Mouse (Mus musculus): ENCODE data around the gene Sft2d1. TPM values are rescaled to one million over a fixed set of nuclear protein-coding genes. Genes with fewer than 3 reads are reported as not detected.

Gene Sft2d1
- 1 to 10 TPM; 6.0 to 7.0 TPM for total RNA-seq (2021)
- long read RNA-seq, experiment 1, transcript Sft2d1-209 (8 exons, 1,049 nt) = major isoform, 6 of 10 reads
- long read RNA-seq, experiment 1, partial matches to known transcripts = 1 of 10 reads
- long read RNA-seq, experiment 1, other reads (novel, unspliced or antisense) = 2 of 10 reads
- long read RNA-seq, experiment 2, transcript Sft2d1-209 (8 exons, 1,049 nt) = major isoform, 10 of 11 reads
- long read RNA-seq, experiment 2, partial matches to known transcripts = 0 of 11 reads
- long read RNA-seq, experiment 2, other reads (novel, unspliced or antisense) = 0 of 11 reads

DNA sequence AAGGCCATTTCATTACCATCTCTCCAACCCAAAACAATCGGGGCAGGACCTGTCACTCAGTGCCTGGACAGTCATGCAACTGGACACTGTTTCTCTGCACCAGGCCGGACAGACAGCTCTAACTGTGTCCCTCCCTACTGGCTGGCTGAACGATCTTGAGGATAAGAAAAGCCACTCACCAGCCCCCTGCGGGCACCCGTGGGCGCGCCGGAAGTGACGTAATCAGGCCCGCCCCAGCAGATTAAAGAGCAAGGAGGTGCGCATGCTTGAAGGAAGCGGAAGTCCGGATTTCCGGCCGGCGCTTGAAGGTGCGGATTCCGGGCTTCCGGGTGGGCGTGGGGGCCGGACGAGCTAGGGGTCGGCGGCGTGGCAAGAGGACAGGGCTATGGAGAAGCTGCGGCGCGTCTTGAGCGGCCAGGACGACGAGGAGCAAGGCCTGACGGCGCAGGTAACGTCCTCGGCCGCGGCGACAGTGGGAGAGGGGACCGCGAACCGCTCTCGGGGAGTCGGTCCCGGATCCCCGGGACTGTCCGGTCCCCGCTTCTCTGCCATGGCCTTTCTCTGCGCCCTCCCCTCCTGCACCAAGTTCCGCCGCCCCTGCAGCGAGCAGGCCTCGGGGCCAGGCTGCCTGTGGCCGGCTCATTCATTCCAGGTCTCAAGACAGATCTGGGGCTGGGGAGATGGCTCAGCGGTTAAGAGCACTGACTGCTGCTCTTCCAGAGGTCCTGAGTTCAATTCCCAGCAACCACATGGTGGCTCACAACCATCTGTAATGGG is at the start of gene Sft2d1:
Gene Sft2d1, plus strand, starts transcription at position 265 of the 777 bp plus-strand sequence.
- DNase-seq (ENCODE audit: low spot score) = peak; percentile 97

- DNase-seq (ENCODE audit: low spot score) = peak; percentile 66
These were observed 46.3 kb upstream of the Sft2d1 start for GRCm38 (mm10) chr17:8264638-8265037.

- DNase-seq (ENCODE audit: low spot score) = no peak
These were observed 38.7 kb upstream of the Sft2d1 start for GRCm38 (mm10) chr17:8272054-8272749.

GRCm38 (mm10) chr17:8272951-8273350 is 38.0 kb upstream of the Sft2d1 start:
- DNase-seq (ENCODE audit: low spot score) = no peak

DNA sequence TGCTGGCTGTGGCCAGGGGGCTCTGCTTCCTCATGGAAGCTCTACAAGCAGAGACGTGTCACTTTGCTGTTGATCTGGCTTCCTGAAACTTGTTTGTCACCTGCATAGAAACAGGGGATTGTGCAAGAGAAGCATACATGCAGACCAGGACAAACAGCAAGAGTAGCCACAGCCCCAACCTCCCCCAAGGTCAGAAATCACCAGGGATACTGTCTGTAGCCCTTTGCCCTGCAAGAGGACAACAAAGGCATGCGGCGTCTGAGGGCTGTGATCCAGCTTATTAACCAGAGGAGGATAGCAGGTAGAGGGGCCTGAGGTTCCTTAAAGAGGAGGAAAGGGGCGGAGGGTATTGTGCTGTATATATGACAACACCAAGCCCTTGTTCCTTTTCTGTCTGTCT is 34.8 kb upstream of the Sft2d1 start:
- DNase-seq (ENCODE audit: low spot score) = no peak

- DNase-seq (ENCODE audit: low spot score) = no peak
These were observed 34.2 kb upstream of the Sft2d1 start for GRCm38 (mm10) chr17:8276680-8277079.

- no peak for DNase-seq (ENCODE audit: low spot score)
These were observed 33.6 kb upstream of the Sft2d1 start for GRCm38 (mm10) chr17:8277266-8277665.

DNA sequence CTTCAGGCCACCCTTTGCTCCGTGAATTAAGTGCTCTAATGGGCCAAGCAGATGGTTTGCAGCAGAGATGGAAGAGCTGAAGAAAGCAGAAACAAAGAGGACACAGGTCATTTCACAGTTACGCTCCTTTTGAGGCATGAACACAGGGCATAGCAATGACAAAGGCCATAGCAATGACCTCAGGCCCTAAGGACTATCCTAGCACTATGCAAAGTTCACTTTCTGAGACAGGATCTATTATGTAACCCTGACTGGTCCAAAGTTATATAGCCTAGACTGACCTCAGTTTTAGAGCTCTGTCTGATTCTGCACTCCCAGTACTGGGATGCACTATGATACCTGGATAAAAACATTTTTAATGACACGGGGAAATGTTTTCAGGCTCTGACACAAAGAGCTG is 32.5 kb upstream of the Sft2d1 start:
- no peak for DNase-seq (ENCODE audit: low spot score)

- DNase-seq (ENCODE audit: low spot score) = peak; percentile 91
These were observed 27.9 kb upstream of the Sft2d1 start, which contains the start of gene Mpc1 for GRCm38 (mm10) chr17:8282821-8283525. TSS of gene Mpc1 (plus strand) at chr17:8282904.

DNA sequence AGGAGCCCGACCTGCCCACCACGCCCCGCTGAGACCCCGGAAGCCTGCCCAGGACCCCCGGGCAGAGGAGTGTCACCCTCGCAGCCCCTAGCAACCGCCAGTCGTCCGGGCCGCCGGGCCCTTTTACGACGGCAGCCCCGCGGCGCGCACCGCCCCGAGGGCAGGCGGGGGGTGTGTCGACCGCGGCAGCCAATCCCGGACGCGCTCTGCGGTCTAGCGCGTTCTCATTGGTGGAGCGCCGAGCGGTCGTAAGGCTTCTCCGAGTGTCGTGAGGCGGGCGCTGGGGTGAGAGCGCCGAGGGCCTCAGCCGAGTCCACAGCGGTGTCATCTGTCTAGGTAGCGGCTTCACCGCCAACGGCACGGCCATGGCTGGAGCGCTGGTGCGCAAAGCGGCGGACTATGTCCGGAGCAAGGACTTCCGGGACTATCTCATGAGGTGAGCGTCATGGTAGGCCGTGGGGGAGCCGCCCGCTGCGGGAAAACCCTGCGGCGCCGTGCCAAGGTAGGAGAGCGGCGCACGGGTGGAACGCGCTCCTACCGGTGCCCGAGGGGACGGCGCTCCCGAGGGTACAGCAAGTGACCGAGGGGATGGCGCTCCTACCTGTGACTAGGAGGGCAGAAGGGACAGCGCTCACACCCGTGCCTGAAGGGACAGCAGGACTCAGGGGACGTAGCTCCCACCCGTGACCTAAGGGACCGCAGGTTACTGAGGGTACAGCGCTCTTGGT is 27.2 kb upstream of the Sft2d1 start:
- peak; percentile 96 for DNase-seq (ENCODE audit: low spot score)

- DNase-seq (ENCODE audit: low spot score) = peak; percentile 48
These were observed 26.6 kb upstream of the Sft2d1 start for GRCm38 (mm10) chr17:8284254-8284661.

DNA sequence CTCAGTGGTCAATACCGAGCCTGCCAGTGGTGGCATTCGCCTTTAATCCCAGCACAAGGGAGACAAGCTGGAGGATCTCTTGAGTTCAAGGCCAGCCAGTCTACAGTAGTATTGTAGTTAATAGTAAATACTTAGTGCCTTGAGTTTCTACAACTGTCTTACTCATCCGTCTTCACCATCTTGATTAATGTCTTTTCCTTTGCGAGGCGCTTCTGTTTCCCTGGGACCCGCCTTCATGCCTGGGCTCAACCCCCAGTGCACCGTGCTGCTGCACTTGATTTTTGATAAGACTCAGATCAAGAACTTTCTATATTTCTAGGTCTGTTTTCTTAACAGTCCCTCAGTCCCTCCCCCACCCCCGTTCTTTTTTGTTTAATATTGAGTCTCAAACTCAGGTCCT is 25.8 kb upstream of the Sft2d1 start:
- DNase-seq (ENCODE audit: low spot score) = no peak

DNA sequence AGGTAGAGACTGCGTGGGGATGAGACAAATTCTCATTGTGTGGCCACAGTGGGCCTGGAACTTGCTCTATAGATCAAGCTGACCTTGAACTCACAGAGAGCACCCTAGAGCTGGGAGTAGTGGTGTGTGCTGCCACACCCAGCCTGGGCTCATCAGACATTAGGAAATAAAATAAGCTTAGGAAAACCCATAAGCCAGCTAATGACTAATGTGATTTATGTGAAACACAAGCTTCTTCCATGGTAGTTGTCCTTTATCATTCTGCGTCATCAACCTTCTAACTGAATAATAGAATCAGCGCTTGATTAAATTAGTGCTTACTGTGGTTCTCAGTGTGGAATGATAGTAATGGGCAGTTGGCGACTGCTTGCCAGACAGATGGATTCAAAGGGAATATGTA is 23.9 kb upstream of the Sft2d1 start:
- DNase-seq (ENCODE audit: low spot score) = no peak

- DNase-seq (ENCODE audit: low spot score) = no peak
These were observed 20.8 kb upstream of the Sft2d1 start for GRCm38 (mm10) chr17:8289993-8290679.

- no peak for DNase-seq (ENCODE audit: low spot score)
These were observed 20.2 kb upstream of the Sft2d1 start for GRCm38 (mm10) chr17:8290736-8291135.

DNA sequence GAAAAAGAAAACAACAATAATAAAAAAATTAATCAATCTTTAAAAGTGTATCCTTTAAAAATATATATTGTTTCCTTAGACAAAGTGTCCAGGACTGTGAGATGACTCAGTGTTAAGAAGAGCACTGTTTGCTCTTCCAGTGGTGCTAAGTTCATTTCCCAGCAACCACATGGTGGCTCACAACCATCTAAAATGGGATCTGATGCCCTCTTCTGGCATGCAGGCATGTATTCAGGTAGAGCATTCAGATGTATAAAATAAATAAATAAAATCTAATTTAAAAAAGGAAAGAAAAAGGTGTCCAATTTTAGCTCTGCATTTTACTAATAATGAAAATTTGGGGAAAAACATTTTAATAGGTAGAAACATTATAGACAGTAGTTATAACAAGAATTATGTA is 15.1 kb upstream of the Sft2d1 start:
- no peak for DNase-seq (ENCODE audit: low spot score)

DNA sequence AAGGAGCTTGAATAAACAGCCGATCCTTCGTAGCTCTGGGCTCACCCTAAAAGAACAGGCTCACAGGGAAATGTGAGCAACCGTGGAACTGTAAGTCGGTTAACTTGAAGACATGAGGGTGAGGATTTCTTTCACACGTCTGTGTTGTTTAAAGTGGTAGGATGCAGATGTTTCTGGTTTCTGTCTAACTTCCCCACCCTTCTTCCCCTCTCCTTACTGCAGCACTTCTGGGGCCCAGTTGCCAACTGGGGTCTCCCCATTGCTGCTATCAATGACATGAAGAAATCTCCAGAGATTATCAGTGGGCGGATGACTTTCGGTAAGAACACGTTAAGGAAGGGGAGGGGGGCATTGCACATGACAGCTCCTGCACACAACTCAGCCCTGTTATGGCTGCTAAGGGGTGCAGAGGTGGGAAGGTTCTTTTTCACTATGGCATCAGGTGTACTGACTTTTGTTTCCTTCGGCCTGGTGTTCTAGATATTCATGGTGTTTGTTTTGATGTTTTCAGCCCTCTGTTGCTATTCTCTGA is 14.5 kb upstream of the Sft2d1 start:
- no peak for DNase-seq (ENCODE audit: low spot score)

DNA sequence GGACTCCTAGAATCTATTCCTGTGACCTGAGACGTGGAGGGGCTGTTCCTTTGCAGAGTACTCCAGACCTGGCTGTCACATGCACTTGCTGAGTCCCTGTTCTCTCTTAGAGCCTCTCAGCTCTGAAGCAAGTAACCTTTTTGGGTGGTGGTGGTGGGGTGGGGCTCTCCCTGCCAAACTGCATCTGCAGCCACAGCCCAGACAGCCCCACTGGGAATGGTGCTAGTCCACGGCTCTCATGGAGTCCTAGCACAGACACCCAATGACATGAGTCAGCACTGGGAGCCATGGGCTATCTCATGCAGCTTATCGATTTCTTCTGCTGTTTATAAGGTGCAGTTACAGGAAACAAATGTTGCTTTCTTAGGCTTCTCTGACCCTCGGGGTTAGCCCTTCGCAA is 13.2 kb upstream of the Sft2d1 start:
- DNase-seq (ENCODE audit: low spot score) = no peak

DNA sequence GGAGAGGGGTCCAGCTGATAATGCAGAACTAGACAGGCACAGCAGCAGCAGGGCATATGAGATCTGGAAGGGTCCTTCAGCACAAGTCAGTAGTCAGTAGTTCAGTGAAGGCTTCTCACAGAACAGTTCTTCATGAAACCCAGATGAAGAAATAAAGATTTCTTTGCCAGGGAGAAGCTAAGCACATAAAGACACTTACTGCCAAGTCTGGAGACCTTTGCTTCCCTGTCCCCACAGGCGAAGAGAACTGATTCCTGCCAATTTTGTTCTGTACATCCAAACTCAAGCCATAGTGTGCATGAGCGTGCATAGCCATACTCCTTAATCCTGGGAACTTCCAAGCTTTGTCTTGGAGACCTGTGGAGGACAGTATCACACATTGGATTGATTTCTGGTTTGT is 12.6 kb upstream of the Sft2d1 start:
- no peak for DNase-seq (ENCODE audit: low spot score)

GRCm38 (mm10) chr17:8299524-8299923 is 11.4 kb upstream of the Sft2d1 start:
- no peak for DNase-seq (ENCODE audit: low spot score)

All from gastrocnemius, adult 18-20 months (tissue).